Mouse (Mus musculus) layer of hippocampus, postnatal 36 days (tissue): ENCODE measurements around the gene Gm10912. TPM values are rescaled to one million over a fixed set of nuclear protein-coding genes. Genes with fewer than 3 reads are reported as not detected.
"Not testable (repeated sequence)": the region's sequence is repeated elsewhere in the genome, so short reads cannot be mapped to it uniquely, and the experiment has no call there.

Experiments used
- DNase-seq, 2 experiments: peaks; one replicate each; pipeline ENCODE4 v3.0.0; 2022
- total RNA-seq, 2 experiments: library from RNA; stranded (reverse); gene quantifications; 2 replicates each; pipeline ENCODE4 v1.2.3; 2021

Gene Gm10912
- total RNA-seq = under 1 TPM; 0.47 to 0.53 TPM

GRCm38 (mm10) chr2:104065526-104065925 lies at the start of gene Gm10912:
Gene Gm10912, plus strand, starts transcription at chr2:104065826.
- not testable (repeated sequence) for DNase-seq

GRCm38 (mm10) chr2:104023096-104023495 lies 42.5 kb upstream of the Gm10912 start:
- no peak for DNase-seq

GRCm38 (mm10) chr2:104024656-104025055 lies 41.0 kb upstream of the Gm10912 start:
- no peak for DNase-seq

GRCm38 (mm10) chr2:104027458-104028138 lies 38.0 kb upstream of the Gm10912 start, which contains the start of gene Fbxo3:
Gene Fbxo3, plus strand, starts transcription at chr2:104027721.
- peak; percentile 78 for DNase-seq

- DNase-seq = no peak
Observed at GRCm38 (mm10) chr2:104028139-104028723, 37.4 kb upstream of the Gm10912 start, which contains the start of gene 4931422A03Rik. Gene 4931422A03Rik, minus strand, starts transcription at chr2:104028361.

GRCm38 (mm10) chr2:104029074-104029473 lies 36.6 kb upstream of the Gm10912 start:
- DNase-seq = no peak

- no peak for DNase-seq
Observed at GRCm38 (mm10) chr2:104030381-104030780, 35.2 kb upstream of the Gm10912 start.

GRCm38 (mm10) chr2:104032056-104032455 lies 33.6 kb upstream of the Gm10912 start:
- DNase-seq = no peak

GRCm38 (mm10) chr2:104034832-104035472 lies 30.7 kb upstream of the Gm10912 start:
- peak; percentile 44 to 51 for DNase-seq

GRCm38 (mm10) chr2:104035595-104035994 lies 30.0 kb upstream of the Gm10912 start:
- DNase-seq = no peak

GRCm38 (mm10) chr2:104036316-104036715 lies 29.3 kb upstream of the Gm10912 start:
- DNase-seq = no peak

GRCm38 (mm10) chr2:104038236-104038635 lies 27.4 kb upstream of the Gm10912 start:
- no peak for DNase-seq

- no peak for DNase-seq
Observed at GRCm38 (mm10) chr2:104041632-104042031, 24.0 kb upstream of the Gm10912 start.

- DNase-seq = no peak
Observed at GRCm38 (mm10) chr2:104042766-104043165, 22.9 kb upstream of the Gm10912 start.

GRCm38 (mm10) chr2:104043624-104044478 lies 21.8 kb upstream of the Gm10912 start:
- no peak for DNase-seq

- DNase-seq = no peak
Observed at GRCm38 (mm10) chr2:104044479-104045080, 21.0 kb upstream of the Gm10912 start.

- DNase-seq = no peak
Observed at GRCm38 (mm10) chr2:104058381-104058780, 7.2 kb upstream of the Gm10912 start.

GRCm38 (mm10) chr2:104058954-104059353 lies 6.7 kb upstream of the Gm10912 start:
- DNase-seq = no peak

- no peak for DNase-seq
Observed at GRCm38 (mm10) chr2:104059786-104060185, 5.8 kb upstream of the Gm10912 start.

GRCm38 (mm10) chr2:104060996-104061395 lies 4.6 kb upstream of the Gm10912 start:
- DNase-seq = no peak

- DNase-seq = no peak
Observed at GRCm38 (mm10) chr2:104062665-104063064, 3.0 kb upstream of the Gm10912 start.

- no peak for DNase-seq
Observed at GRCm38 (mm10) chr2:104064152-104064551, 1.5 kb upstream of the Gm10912 start.
